Mouse (Mus musculus) CD4-positive naive resting alpha-beta T cell, adult 76 days (primary cell): ENCODE measurements around the gene Prss43. TPM values are rescaled to one million over a fixed set of nuclear protein-coding genes. Genes with fewer than 3 reads are reported as not detected.

Source experiments
- total RNA-seq: library from RNA; stranded (reverse); gene quantifications from one replicate; pipeline ENCODE4 v1.2.4, GENCODE M21; 2023

The Prss43 gene
- not detected for total RNA-seq

DNA sequence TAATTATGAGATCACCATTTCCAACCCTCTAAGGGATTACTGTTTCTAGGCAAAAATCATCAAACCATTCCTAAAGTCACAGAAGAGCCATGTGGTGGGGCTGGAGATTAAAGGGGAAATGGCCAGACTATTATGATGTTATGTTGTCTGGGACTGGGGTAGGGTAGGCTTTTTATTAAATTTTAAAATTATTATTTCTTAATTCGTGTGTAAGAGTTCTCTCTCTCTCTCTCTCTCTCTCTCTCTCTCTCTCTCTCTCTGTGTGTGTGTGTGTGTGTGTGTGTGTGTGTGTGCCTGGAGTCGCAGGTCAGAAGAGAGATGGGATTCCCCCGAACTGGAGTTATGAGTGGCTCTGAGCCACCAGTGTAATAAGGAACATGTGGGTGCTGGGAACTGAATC, at the start of gene Prss43:
Prss43 (plus strand) TSS at position 301 of the 400 bp plus-strand sequence.

GRCm38 (mm10) chr9:110797866-110798265, 28.6 kb upstream of the Prss43 start, which contains the start of gene Prss42:
TSS of gene Prss42 (plus strand) at chr9:110798166.

GRCm38 (mm10) chr9:110813789-110814188, 12.7 kb upstream of the Prss43 start, which contains the start of gene Prss44:
TSS of gene Prss44 (plus strand) at chr9:110813994.

DNA sequence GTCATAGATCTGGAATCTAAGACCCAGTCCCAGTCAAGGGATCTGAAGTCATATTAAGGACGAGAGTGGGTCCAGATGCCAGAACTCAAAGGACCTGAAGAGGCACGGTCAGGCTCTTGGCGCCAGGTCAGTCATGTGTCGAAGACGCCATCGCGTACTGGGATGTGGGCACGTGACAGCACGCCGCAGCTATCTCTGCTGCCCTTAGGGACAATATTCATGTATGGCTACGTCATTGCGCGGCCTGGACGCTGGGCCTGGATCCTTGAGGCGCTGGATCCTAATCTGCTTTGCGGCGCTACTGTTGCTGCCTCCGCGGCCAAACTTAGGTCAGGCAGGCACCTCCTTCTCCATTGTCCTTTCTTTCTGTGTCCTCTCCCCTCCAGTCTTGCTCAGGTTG, 7.9 kb downstream of the Prss43 start, which contains the start of gene Prss45:
Prss45 (plus strand) TSS at position 178 of the 400 bp plus-strand sequence.

DNA sequence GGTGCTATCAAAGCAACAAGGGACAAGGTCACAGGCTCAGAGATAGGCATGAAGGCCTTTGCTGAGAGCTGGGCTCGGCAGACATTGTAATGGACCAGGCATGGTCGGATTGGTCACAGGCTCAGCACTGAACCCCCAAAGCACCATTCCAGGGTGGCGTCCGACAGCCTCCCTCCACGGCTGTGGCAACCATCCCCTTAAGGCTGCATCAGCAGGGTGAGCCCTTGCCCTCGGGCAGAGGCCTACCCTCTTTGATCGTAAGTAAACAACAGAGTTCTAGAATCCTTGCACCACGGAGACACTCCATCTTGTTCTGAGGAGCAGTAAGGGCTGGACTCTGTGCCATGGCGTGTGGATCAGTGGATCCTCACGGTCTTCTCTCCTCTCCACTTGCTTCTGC, 17.7 kb downstream of the Prss43 start, which contains the start of gene Prss46:
Prss46 (plus strand) TSS at position 301 of the 400 bp plus-strand sequence.

GRCm38 (mm10) chr9:110857781-110858472, 31.4 kb downstream of the Prss43 start, which contains the start of gene Prss50:
TSS of gene Prss50 (plus strand) at chr9:110857967.

DNA sequence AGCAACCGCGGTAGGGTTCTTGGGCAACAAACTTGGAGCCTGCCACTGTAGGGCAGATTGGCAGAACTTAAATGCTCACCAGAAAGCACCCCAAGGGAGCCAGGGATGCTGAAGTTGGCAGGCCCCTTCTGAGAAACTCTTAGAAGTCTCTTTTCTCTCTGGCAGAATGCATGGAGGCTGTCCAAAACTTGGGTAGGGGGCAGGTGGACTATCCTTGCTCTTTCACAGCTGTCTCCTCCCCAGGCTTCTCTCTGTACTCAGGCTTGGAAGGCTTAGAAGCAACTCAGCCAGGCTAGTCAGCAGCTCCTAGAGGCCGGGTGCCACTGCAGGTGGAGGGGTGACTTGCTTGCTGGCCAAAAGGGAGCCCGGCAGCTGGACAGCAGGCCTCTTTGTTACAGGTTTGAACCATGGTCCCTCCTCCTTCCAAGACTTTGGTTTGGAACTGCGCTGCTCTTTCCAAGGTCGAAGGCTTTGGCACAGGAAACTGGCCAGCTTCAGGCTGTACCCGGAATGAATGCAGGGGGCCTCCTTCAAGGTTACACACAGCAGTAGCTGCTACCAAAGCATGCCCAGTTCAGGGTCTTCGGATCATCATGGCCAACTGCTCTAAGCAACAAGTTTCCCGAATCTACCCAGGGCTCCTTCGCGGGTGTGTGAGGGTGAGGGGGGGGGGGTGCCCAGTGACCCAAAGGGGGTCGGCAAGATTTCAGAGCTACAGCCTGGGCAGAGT, 52.9 kb downstream of the Prss43 start, which contains the start of gene Als2cl:
Als2cl (plus strand) TSS at position 680 of the 730 bp plus-strand sequence.

DNA sequence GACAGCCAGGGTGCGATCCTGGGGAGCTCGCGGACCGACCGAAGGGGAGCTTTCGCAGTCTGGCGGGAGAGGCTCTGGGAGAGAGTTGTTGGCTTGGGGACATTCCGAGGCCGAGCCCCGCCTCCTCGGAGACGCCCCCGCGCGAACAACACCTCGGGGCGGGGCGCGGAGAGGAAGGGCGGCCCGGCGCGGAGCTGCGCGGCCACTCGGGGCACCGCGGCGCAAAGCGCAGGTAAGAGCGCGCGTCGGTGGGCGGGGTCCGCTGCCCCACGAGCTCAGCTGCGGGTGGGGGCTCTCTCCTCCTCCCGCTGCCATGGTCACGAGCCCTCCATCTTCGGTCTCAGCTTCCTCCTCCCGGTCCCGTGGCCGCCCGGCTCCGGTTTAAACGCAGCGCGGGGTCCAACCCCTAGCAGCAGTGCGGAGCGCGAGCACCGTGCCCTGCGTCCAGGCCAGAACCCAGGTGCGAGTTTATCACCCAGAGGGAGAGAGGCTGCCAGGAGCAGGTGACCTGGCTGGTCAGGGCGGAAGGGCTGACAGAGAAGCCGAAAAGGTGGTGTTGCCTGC, 53.6 kb downstream of the Prss43 start, which contains the start of gene Tmie:
Tmie (minus strand) TSS at position 116 of the 564 bp plus-strand sequence.

Other genes starting within 250 kb of the Prss43 start
- gene Nradd, start 202.2 kb upstream of the Prss43 start, total RNA-seq, result 4.3 TPM
- gene Nbeal2, start 172.5 kb upstream of the Prss43 start, total RNA-seq, result 66.0 TPM
- 81.8 TPM for gene Ccdc12, start 170.2 kb upstream of the Prss43 start, total RNA-seq
- not detected for gene Myl3, start 84.8 kb upstream of the Prss43 start, total RNA-seq
- gene Pth1r, start 79.5 kb upstream of the Prss43 start, total RNA-seq, result not detected
- not detected for gene Prss42, start 28.5 kb upstream of the Prss43 start, total RNA-seq
- not detected for gene Prss44, start 12.7 kb upstream of the Prss43 start, total RNA-seq
- gene Prss45, start 7.9 kb downstream of the Prss43 start, total RNA-seq, result not detected
- not detected for gene Prss46, start 17.8 kb downstream of the Prss43 start, total RNA-seq
- gene Prss50, start 31.3 kb downstream of the Prss43 start, total RNA-seq, result not detected
- 375 TPM for gene Als2cl, start 53.2 kb downstream of the Prss43 start, total RNA-seq
- gene Tmie, start 53.4 kb downstream of the Prss43 start, total RNA-seq, result 17.3 TPM
- gene Fam240a, start 90.2 kb downstream of the Prss43 start, total RNA-seq, result 2.2 TPM
- 2.1 TPM for gene Tdgf1, start 119.5 kb downstream of the Prss43 start, total RNA-seq
- gene Lrrc2, start 124.9 kb downstream of the Prss43 start, total RNA-seq, result not detected
- gene Rtp3, start 163.9 kb downstream of the Prss43 start, total RNA-seq, result not detected
- 2.4 TPM for gene Ltf, start 192.6 kb downstream of the Prss43 start, total RNA-seq
- gene Ccrl2, start 230.8 kb downstream of the Prss43 start, total RNA-seq, result 5.2 TPM